Mouse (Mus musculus): ENCODE data around the gene Entpd8.

The Entpd8 gene

DNA sequence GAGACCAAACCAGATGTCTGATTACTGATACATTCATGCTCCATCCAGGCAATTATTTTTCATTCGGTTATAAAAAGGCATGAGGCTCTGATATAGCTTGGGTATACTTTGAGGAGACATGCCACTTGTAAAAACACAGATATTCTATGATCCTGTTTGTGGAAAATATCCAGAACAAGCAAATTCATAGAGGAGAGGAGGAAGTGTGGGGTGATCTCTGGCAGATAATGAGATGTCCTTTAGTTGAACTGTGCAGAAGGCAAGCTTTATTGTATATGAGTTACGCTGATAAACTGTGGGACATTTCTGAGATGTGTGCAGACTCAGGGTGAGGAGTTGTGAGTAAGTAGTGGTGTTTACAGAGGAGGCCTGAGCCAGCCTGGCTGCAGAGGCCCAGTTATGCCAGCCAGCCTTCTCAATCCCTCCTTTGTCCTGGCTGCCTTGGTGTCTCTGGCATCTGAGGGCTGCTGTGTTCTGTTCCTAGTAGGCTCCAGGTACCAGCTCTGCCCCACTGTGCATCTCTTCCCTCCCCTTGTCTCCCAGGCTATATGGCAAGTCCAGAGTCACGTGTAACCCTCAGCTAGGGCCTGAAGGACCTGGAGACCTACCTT, 18.0 kb downstream of the Entpd8 start:
- no peak for DNase-seq

DNA sequence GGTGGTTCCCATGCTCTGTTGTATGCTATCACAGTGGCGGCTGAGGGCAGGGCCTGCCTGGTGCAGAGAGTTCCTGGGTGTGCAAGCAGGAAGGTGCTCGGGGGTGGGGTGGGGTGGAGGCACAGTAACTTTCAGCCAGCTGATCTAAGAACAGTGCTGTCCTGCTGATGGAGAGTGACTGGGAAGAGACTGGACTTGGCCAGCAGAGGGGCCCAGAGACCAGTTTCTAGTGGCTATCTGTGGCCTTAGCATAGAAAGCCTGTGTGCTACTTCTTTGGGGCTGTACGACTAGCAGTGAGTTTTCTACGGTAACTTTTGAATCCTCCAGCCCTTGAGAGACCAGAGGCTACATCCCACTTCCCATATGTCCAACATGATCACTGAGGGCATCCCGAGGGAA, 18.9 kb downstream of the Entpd8 start:
- DNase-seq: no peak

DNA sequence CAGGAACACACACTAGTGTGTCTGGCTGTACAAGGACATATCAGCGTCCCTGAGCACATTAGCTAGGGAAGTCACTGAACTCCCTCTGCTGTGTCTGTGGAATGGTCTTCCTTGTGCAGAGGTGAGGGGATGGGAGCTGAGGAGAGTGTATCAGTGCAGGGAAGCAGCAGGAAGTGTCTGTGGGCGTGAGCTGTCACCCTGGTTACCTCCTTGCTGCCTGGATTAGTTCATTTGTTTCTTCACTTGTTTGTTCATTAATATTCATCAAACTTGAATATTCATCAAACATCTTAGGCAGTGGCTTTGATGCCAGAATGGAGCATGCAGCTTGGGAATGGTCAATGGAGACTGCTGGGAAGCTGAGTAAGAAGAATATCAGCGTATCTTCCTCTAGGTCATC, 19.6 kb downstream of the Entpd8 start:
- no peak for DNase-seq

DNA sequence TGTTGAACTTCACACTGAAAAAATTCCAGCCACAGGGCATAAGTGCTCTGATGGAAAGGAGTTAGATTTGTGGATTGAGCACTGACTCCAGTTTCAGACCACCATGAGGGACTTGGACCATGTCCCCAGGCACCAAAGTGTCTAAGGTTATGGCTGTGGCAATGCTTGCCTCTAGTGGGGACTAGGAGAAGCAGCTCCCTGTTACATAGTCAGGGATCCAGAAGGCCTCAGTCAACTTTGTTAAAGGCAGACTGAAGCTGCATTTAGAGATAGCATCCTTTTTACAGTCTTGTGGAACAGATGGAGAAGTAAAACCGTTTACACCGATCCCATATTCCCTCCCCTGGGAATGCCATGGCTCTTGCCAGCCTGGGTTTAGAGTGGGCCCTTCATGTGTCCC, 24.0 kb downstream of the Entpd8 start:
- DNase-seq: no peak

DNA sequence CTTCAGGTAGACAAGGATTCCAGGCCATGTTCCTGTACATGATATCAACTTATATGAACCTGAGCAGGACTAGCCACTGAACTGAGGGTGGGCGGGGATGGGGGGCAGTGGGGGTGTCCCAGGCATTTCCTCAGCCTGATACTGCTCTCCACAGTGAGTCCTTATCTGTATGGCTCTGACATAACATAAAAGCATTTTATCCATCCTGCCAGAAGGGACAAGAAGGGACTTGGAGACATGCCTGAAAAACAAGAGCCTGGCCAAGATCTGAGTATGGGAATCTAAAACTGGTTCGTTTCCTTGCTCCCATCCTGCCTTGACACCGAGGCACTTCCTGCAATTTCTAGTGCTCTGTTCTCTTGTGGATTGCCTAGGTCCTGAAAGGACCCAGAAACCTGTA, 25.9 kb downstream of the Entpd8 start:
- DNase-seq: no peak

DNA sequence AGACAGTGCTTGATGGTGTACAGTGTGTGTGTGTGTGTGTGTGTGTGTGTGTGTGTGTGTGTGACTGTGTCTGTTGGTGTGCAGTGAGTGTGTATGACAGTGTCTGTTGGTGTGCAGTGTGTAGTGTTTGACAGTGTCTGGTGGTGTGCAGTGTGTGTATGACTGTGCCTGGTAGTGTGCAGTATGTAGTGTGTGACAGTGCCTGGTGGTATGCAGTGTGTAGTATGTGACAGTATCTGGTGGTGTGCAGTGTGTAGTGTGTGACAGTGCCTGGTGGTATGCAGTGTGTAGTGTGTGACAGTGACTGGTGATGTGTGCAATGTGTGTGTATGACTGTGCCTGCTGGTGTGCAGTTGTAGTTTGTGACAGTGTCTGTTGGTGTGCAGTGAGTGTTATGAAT, 29.4 kb downstream of the Entpd8 start:
- no peak for DNase-seq

DNA sequence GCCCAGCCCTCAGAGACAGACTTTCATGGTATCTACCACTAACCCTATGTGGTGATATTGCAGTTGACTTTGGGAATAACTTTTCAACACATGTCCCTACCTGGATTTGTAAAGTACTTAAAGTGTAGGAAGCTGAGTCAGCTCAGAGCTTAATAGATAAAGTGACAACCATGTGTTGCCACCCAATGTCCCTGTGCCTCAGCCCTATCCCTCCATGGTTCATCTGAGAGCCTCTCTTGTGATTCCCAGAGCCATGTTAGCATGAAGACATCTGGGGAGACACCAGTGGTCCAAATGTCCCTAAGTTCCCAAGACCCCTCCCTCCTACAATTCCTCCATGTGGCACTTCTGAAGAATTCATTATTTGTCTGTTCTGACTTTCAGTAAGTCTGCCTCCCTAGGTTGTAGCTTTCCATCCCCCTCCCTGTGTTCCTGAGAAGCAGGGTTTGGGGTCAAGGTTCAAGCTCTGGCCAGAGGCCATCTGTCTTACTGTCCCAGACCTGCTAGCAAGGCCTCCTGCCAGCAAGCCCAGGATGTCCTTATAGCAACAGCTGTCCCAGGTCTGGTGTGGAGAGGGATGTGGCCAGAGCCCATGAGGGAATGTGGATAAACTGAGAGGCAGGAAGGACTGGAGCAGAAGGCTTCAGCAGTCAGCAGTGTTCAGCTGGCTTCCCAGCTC, 30.5 kb downstream of the Entpd8 start:
- DNase-seq: peak; percentile 84

DNA sequence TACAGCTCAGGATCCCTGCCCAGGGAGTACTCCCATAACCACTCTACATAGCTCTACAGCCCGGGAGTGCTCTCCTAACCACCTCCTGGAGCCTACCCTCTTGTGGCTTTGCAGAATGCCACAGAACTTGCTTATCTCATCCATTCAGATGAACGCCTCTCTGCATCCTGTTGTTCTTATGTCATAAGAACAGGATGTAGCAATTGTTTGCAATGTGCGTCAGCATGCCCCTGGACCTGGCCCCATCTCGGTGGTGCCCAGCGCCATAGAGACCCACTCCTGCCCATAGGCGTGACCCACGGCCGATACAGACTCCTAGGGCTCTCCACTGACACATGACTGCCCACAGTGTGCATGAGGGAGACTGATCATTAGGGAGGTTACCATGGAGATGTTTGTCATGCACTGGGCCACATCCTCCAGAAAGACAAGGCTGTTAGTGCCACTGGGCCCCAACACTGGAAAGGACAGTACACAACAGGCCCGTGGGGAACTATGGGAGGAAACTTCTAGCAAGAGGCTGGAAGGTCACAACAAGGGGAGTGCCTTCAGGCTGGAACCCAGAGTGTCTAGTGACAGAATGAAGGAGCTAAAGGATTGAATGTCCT, 31.2 kb downstream of the Entpd8 start:
- DNase-seq: no peak

DNA sequence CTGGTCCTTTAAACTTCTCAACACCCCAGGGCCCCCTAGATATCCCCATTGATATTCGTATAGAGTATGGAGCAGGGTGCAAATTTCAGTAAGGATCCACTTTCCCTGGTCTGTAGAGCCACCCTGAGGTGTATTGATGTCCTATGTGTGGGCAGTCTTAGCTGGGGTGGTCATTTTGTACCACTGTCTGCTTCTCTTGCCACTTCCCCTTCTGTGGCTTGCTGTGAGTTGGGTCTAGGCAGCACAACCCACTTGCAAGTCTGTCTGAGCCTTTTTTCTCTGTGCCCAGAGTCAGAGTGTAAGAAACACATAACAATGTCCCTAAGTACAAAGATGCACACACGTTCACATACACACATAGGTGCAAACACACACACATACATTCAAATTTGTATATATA, 34.2 kb downstream of the Entpd8 start:
- no peak for DNase-seq

DNA sequence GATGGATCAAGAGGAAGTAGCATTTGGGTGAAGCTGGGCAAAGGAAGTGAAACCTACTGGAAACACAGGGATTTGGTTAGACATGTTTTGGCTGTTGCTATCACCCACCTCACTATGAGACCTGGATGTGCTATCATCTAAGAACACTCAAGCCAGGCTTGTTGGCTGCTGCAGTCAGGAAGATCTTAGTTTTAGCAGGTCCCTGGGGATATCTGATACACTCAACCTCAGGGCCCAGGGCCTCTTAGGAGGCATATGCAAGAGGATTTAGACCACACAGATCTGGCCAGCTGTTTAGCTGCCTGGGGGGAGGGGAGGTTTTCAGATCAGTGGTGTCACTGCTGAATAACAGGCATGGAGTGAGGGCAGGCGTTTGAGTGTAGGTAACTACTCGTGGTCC, 35.3 kb downstream of the Entpd8 start:
- no peak for DNase-seq

DNA sequence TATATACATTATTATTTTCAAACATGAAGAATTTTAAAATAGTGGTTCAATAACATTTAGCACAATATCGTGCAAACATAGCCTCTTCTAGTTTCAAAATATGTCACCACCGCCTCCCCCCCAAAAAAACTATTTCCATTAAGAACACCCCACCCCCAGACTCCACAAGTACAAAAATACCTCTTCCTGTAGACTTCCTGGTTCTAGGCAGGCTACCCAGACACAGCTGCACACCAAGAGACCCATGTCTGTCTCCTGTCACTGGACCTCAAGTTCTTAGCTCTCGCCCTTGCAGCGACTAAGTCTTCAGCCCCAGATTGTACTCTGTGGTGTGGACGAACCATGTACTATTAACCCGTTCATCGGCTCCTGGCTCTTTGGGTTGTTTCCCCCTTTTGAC, 40.9 kb downstream of the Entpd8 start:
- no peak for DNase-seq

DNA sequence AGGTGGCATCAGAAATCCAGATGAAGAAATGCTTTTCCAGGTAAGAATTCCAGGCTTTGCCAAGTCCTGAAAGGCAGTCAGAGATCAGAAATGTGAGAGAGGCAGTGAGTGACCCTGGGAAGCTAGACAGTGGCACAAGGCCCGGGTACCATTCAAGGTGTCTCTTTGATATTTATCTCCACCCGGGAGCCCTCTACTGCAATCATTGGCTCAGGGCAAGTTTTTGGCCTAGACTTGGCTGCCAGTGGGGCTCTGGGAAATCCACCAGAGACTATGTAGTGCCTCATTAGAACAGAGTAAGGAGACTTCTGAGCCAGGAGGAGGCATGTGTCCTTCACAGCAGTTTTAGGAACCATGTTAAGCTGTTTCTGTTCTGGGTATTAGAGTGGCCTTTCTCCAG, 42.6 kb downstream of the Entpd8 start:
- no peak for DNase-seq

DNA sequence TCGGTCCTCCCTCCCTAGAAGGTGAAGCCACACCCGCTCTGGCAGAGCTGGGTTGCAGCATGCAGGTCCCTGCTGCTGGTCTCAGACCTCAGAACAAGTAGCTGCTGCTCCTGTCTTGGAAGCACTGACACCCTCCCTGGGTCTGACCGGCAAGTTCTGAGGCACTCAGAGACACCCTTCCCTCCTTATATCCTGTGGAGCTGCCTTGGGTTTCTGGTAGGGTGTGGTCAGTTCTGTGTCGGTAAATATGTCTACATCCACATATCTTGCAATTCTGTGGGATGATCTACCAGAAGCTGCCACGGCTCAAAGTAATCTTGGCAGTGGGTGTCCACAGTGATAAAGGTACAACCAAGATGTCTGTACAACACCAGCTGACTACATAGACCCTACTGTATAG, 43.4 kb downstream of the Entpd8 start:
- DNase-seq: no peak

DNA sequence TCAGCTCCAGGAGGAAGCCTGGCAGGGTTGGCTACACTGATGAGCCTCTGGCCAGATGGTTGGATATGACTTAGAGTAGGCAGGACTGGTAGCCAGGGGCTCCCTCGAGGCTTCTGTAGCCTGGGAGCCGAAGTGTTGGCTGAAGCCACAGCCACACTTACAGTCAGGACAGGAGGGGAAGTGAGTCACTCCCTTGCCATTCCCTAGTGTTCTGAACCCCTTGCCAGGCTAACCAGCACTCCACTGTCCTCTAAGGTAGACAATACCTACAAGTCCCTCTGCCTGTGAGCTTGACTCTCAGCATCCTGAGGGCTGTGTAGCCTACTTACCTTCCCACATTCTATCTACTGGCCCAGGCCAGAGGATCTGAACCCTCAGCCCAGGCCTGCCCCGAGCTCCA, 44.3 kb downstream of the Entpd8 start:
- DNase-seq: no peak

DNA sequence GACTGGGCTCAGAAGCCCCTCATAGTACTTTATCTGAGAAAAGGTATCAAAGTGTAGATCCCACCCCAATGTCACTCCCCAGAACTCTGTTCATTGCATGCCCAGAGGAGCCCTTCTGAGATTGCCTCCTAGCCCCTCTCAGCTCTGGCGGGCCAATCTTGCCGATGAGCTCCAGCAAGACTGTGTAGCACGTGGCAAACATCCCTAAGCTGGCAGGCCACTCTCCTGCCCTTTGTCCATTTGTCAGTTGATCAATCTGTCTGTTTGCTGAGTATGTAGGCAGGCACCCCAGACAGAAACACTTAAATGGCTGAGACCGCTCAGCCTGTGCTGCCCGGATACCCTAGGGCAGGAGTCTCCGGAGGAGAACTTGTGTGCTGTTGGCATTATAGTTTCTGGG, 45.0 kb downstream of the Entpd8 start:
- DNase-seq: no peak

DNA sequence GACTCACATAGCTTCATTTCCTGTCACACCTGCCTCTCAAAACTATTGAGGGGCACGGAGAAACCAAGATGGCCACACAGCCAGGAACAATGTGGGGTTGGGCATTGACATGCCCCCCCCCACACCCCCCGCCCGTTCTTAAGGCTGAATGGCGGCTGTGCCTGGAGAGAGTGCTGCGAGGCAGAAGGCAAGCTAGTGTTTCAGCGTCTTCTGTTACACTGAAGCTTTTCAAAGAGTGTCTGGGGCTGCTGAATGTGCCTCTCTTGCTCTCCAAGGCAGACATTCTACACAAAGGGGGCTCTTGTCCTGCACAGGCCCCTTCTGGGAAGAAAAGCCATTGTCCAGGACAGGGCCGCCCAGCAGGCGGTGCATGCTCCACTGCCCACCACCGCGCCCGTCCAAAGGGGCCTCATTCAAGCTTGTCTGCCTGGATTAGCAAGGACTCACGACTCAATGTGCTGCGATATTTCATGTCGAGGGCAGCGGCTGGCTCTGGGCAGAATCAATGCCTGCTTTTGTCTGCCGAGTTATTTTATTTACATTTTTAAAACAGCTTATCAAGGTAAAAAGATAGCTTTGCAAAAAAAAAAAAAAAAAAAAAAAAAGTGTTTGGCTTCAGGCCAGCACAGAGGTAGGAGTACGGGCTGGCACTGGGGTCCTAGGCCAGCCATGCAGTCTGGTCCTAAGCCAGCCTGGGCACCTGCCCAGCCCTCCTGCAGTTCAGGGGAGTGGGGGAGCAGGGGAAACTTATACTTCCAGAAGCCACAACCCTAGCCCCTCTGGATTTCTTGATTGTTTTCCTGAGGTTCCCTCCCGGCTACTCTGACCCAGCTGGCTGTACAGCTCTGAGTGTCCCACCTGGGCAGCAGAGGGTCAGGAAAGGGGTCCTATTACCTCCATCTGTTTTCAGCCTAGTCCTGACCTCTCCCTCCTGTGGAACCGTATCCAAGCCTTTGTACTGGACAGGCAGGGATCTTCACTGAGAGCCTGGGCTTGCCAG, 46.2 kb downstream of the Entpd8 start:
- DNase-seq: no peak

DNA sequence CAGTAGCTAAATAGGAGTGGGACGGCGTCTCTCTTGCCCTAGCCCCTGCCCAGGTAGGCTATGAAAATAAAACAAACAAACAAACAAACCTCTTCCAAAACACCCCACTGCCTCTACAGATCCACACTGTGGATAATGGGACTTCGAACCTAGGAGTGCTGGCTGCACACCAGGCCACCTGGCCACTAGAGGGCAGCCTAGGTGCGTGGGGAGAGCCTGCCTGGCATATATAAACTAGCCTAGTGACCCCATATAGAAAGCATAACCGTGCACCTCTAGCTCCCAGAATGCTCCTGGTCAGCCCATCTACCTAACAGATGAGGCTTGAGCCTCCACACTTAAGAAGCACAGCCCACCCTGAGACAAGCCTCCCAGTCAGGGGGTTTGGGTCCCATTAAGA, 47.1 kb downstream of the Entpd8 start:
- DNase-seq: peak; percentile 47

DNA sequence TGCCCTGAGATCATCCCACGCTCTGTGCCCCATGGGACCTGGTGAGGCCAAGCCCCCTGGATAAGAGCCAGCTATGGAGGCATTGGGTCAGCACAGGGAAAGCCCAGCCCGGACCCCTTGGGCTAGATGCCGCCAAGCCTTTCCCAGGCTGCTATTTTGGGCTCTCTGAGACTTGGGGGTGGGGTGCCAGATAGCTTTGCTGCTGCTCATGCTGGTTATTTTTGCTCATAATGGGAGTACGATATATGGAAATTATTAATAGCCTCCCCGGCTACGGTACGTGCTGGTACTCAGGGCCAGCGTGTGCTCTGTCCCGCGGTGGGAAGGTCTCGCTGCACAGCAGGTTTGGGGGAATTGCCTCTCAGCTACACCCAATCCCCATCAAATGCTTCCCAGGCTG, 48.0 kb downstream of the Entpd8 start:
- DNase-seq: no peak

DNA sequence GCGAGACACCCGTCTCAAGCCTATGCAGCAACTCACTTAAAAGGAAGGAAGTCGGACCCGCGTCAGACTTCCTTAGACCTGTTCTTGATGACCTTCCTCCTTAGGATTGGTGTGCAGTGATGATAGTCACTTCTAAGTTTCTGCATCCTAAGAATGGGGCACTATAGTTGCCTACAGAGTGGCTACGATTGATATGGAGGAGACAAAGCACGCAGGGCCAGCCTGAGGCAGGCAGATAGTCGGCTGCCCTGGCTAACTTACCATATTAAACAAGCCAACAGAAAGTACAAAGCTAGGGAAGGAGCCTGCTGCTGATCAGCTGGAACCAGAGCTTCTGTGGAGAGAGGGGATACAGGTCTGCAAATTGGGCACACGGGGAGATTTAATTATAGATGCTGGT, 51.5 kb downstream of the Entpd8 start:
- no peak for DNase-seq
